Mouse (Mus musculus): ENCODE measurements around the gene Tnk1. TPM values are rescaled to one million over a fixed set of nuclear protein-coding genes. Genes with fewer than 3 reads are reported as not detected.

Tnk1 gene
- total RNA-seq, 2 experiments from 2014 or later, result 0.13 TPM; not detected in 1

DNA sequence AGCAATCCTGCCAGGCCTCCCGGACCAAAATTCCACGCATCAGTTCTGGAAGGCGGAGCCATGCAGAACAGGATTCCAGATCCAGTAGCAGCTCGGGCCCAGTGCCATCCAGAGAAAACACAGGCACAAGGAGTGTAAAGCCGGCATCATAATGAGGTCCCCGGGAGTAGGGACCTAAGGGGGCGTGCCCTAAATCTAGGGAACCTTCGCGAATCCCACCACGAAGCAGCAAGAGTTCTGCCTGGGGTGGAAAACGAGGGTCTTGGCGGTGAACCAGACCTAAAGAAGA lies 53.9 kb downstream of the Tnk1 start:
- no peak for DNase-seq (ENCODE audit: low spot score in 2 of 2)

DNA sequence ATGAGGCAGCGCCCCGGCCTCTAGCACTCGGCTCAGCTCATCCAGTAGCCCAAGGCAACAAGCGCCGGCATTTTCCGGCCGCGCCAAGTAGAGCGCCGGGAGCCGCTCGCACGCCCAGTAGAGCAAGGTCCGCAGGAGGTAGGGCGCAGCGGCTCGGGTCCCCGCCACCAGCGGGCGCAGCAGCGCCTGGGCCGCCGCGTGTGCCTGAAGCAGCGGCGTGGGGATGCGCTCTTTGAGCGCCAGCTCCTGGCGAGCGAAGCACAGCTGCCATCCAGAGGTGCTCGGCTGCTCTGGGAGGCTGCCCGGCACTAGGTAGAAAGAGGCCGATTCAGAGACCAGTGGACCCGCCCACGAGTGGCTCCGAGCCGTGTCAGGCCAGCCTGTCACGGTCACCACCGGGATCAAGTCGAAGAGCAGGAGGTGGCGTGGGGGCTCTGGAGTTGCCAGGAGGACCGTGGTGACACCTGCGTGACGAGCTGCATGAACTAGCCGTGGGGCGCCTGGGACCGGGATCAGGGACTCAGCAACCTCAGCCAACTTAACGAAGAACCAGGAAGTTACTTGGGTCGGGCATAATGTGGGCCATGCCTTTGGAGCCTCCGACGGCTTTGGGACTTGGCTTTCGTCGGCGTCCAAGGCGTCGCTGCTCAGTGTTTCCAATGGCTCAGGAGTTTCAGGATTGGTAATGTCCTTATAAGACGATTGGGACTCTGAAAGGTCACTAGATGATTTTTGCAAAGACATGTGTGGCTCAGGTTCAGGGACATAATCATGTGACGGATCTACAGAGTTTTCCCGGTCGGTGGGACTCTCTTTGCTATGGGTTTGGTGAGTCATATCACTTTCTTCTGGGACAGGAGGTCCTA lies 54.5 kb downstream of the Tnk1 start:
- peak; percentile 55 to 71 for DNase-seq (ENCODE audit: low spot score in 2 of 2)

DNA sequence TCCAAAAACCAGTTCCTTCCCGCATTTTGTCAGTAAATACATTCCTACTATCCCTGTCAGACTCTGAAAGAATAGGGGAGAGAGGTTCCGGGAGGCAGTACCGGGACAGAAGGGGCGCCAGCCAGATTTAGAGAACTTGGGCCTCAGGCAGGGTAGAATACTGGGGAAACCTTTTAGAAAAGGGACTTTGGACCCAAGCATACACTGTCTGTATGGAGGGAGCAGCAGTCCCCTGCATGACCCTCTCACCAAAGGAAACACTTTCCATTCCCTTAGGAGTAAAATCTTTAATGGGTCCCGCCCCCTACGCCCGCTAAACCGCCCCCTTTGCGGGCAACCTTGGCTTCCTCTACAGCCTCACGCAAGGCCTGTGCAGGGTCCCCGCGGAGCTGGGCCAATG lies 55.2 kb downstream of the Tnk1 start:
- DNase-seq (ENCODE audit: low spot score in 2 of 2), result no peak

- DNase-seq (ENCODE audit: low spot score in 2 of 2), result peak; percentile 79 to 85
Measured at GRCm38 (mm10) chr11:69802648-69803105, 55.9 kb downstream of the Tnk1 start.

- no peak for DNase-seq (ENCODE audit: low spot score in 2 of 2)
Measured at GRCm38 (mm10) chr11:69801379-69801977, 57.1 kb downstream of the Tnk1 start, which contains the start of gene Fgf11. Gene Fgf11, minus strand, starts transcription at chr11:69801857.

Small RNA genes lying within 50 kb of the gene (microRNA-seq; reads per million reads assigned to microRNA genes)
- gene Mir6924, result not detected

Other genes with a start within 250 kb of the Tnk1 start
- not detected for gene Shbg, start 240.8 kb downstream of the Tnk1 start, total RNA-seq (2021)
- 1 to 10 TPM; 7.8 to 8.8 TPM for gene Sat2, start 236.7 kb downstream of the Tnk1 start, total RNA-seq (2021)
- gene Fxr2, start 225.7 kb downstream of the Tnk1 start, total RNA-seq (2021), result 10 to 100 TPM; 90.3 to 94.0 TPM
- gene Sox15, start 203.4 kb downstream of the Tnk1 start, total RNA-seq (2021), result not detected
- gene Mpdu1, start 196.1 kb downstream of the Tnk1 start, total RNA-seq (2021), result 10 to 100 TPM; 31.6 to 33.0 TPM
- gene Cd68, start 192.6 kb downstream of the Tnk1 start, total RNA-seq (2021), result 10 to 100 TPM; 13.1 to 14.0 TPM
- gene Eif4a1, start 186.3 kb downstream of the Tnk1 start, total RNA-seq (2021), result 100 to 1,000 TPM; 295 to 317 TPM
- gene Senp3, start 176.6 kb downstream of the Tnk1 start, total RNA-seq (2021), result 10 to 100 TPM; 43.5 to 45.9 TPM
- gene Tnfsf13, start 172.9 kb downstream of the Tnk1 start, total RNA-seq (2021), result 1 to 10 TPM; 1.0 to 2.9 TPM
- 10 to 100 TPM; 22.3 to 22.9 TPM for gene Tnfsf12, start 162.9 kb downstream of the Tnk1 start, total RNA-seq (2021)
- gene Tnfsfm13, start 162.6 kb downstream of the Tnk1 start, total RNA-seq (2021), result 1 to 10 TPM; 4.3 to 4.6 TPM
- 10 to 100 TPM; 66.4 to 72.2 TPM for gene Polr2a, start 100.1 kb downstream of the Tnk1 start, total RNA-seq (2021)
- under 1 TPM in 1 of 2 experiments, not detected in 1; 0.25 TPM for gene Slc35g3, start 96.8 kb downstream of the Tnk1 start, total RNA-seq (2021)
- 10 to 100 TPM; 26.7 to 30.5 TPM for gene Zbtb4, start 92.8 kb downstream of the Tnk1 start, total RNA-seq (2021)
- 100 to 1,000 TPM in 1 of 2 experiments, 10 to 100 TPM in 1; 95.1 to 110 TPM for gene Chrnb1, start 62.8 kb downstream of the Tnk1 start, total RNA-seq (2021)
- 10 to 100 TPM; 10.1 to 13.8 TPM for gene Fgf11, start 56.9 kb downstream of the Tnk1 start, total RNA-seq (2021)
- not detected for gene Tmem102, start 53.1 kb downstream of the Tnk1 start, total RNA-seq (2021)
- not detected for gene Gm39566, start 43.4 kb downstream of the Tnk1 start, total RNA-seq (2021)
- gene Spem2, start 40.3 kb downstream of the Tnk1 start, total RNA-seq (2021), result not detected
- under 1 TPM in 1 of 2 experiments, not detected in 1; 0.34 TPM for gene Spem1, start 36.5 kb downstream of the Tnk1 start, total RNA-seq (2021)
- gene Nlgn2, start 20.9 kb downstream of the Tnk1 start, total RNA-seq (2021), result 10 to 100 TPM; 22.3 to 23.2 TPM
- gene Tmem256, start 20.2 kb downstream of the Tnk1 start, total RNA-seq (2021), result 100 to 1,000 TPM in 1 of 2 experiments, 10 to 100 TPM in 1; 97.5 to 141 TPM
- gene Plscr3, start 12.4 kb downstream of the Tnk1 start, total RNA-seq (2021), result 10 to 100 TPM; 39.3 to 41.4 TPM
- gene Tmem95, start 19.3 kb upstream of the Tnk1 start, total RNA-seq (2021), result not detected
- gene Kctd11, start 22.7 kb upstream of the Tnk1 start, total RNA-seq (2021), result 1 to 10 TPM; 3.5 to 4.7 TPM
- 1 to 10 TPM in 1 of 2 experiments, under 1 TPM in 1; 0.65 to 1.1 TPM for gene Acap1, start 36.8 kb upstream of the Tnk1 start, total RNA-seq (2021)
- gene 2810408A11Rik, start 42.3 kb upstream of the Tnk1 start, total RNA-seq (2021), result 1 to 10 TPM; 3.2 to 4.1 TPM
- gene Neurl4, start 42.3 kb upstream of the Tnk1 start, total RNA-seq (2021), result 10 to 100 TPM; 32.3 to 36.9 TPM
- 10 to 100 TPM; 35.9 to 44.5 TPM for gene Gps2, start 55.2 kb upstream of the Tnk1 start, total RNA-seq (2021)
- gene Eif5a, start 63.2 kb upstream of the Tnk1 start, total RNA-seq (2021), result 100 to 1,000 TPM; 565 to 571 TPM
- gene Ybx2, start 77.1 kb upstream of the Tnk1 start, total RNA-seq (2021), result 1 to 10 TPM; 5.1 to 6.4 TPM
- gene Slc2a4, start 89.5 kb upstream of the Tnk1 start, total RNA-seq (2021), result 100 to 1,000 TPM; 111 to 142 TPM
- under 1 TPM in 1 of 2 experiments, not detected in 1; 0.34 TPM for gene Cldn7, start 106.0 kb upstream of the Tnk1 start, total RNA-seq (2021)
- 100 to 1,000 TPM; 204 to 229 TPM for gene Ctdnep1, start 122.4 kb upstream of the Tnk1 start, total RNA-seq (2021)
- gene Elp5, start 123.8 kb upstream of the Tnk1 start, total RNA-seq (2021), result 10 to 100 TPM; 61.9 to 63.7 TPM
- gene Gabarap, start 132.4 kb upstream of the Tnk1 start, total RNA-seq (2021), result 100 to 1,000 TPM; 234 to 246 TPM
- gene Phf23, start 137.0 kb upstream of the Tnk1 start, total RNA-seq (2021), result 10 to 100 TPM; 31.5 to 34.7 TPM
- 10 to 100 TPM; 19.1 to 22.8 TPM for gene Dvl2, start 141.9 kb upstream of the Tnk1 start, total RNA-seq (2021)
- 100 to 1,000 TPM; 233 to 241 TPM for gene Acadvl, start 156.7 kb upstream of the Tnk1 start, total RNA-seq (2021)
- gene Dlg4, start 158.2 kb upstream of the Tnk1 start, total RNA-seq (2021), result 10 to 100 TPM; 23.9 to 33.8 TPM
- gene Asgr1, start 195.4 kb upstream of the Tnk1 start, total RNA-seq (2021), result under 1 TPM in 1 of 2 experiments, not detected in 1; 0.62 TPM
- under 1 TPM in 1 of 2 experiments, not detected in 1; 0.62 TPM for gene Asgr2, start 233.9 kb upstream of the Tnk1 start, total RNA-seq (2021)

Data from gastrocnemius, postnatal 4 days (tissue).